Mouse (Mus musculus): ENCODE measurements around the gene Cmtm4.

DNA sequence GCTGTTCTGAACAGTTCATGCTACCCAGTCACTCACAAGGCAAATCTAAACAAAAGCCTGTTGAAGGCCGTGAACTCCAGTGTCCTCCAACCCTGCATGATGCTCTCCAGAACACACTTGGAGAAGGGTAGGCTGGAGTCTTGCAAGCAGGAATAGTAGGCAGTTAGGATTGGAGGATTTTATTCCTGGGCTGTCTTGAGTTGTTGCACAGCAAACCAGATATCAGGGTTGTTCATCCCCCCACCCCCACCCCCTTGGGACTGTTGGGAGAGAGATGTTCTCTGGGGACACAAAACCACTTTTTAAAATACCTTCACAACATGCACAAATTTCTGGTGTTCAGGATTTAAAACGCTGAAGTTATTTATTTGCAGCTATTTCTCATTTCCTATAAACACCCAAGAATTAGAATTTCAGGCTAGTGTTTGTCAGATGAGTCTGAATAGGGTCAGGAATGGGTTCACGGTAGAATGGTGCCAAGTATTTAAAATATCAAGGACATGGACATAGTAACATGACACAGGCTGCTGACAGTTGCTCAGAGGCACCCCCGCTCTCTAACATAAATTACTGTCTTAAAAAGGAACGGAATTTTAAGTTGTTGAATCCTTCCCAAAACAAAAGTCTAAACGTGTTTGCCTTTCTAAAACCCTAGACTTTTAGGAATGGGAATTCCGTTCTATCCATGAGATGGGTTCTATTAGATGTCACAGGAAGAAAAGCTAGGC lies 17.4 kb upstream of the Cmtm4 start:
- TF ChIP-seq CTCF (IDR thresholded peaks at IDR 0.05; ENCODE audit: borderline replicate concordance, control insufficient read depth, extremely low read depth, insufficient read depth, low read length, poor library complexity), result no peak
- no peak for TF ChIP-seq POLR2A (IDR thresholded peaks at IDR 0.05; ENCODE audit: control insufficient read depth, extremely low read depth, insufficient read depth, low read length, poor library complexity)

Data from thymus, adult 2 months (tissue).